Mouse (Mus musculus): ENCODE measurements around the gene Fhl3.

Fhl3 gene

GRCm38 (mm10) chr4:124700248-124700971 is at the start of gene Fhl3:
Fhl3 (plus strand) TSS chr4:124700701.
- no peak for DNase-seq (ENCODE audit: low spot score)

- DNase-seq (ENCODE audit: low spot score) = no peak
Measured at GRCm38 (mm10) chr4:124652886-124653285, 47.6 kb upstream of the Fhl3 start.

- no peak for DNase-seq (ENCODE audit: low spot score)
Measured at GRCm38 (mm10) chr4:124656518-124656853, 44.0 kb upstream of the Fhl3 start, which contains the start of gene Pou3f1. Pou3f1 (plus strand) TSS chr4:124656807.

GRCm38 (mm10) chr4:124656854-124657650 is 43.4 kb upstream of the Fhl3 start:
- peak; percentile 53 for DNase-seq (ENCODE audit: low spot score)

GRCm38 (mm10) chr4:124657781-124658180 is 42.7 kb upstream of the Fhl3 start:
- DNase-seq (ENCODE audit: low spot score) = no peak

- DNase-seq (ENCODE audit: low spot score) = no peak
Measured at GRCm38 (mm10) chr4:124658412-124658851, 42.1 kb upstream of the Fhl3 start.

GRCm38 (mm10) chr4:124659251-124660217 is 41.0 kb upstream of the Fhl3 start:
- DNase-seq (ENCODE audit: low spot score) = peak; percentile 4

GRCm38 (mm10) chr4:124660603-124661002 is 39.9 kb upstream of the Fhl3 start:
- DNase-seq (ENCODE audit: low spot score) = no peak

- no peak for DNase-seq (ENCODE audit: low spot score)
Measured at GRCm38 (mm10) chr4:124663034-124663433, 37.5 kb upstream of the Fhl3 start.

GRCm38 (mm10) chr4:124664185-124664584 is 36.3 kb upstream of the Fhl3 start:
- no peak for DNase-seq (ENCODE audit: low spot score)

- DNase-seq (ENCODE audit: low spot score) = no peak
Measured at GRCm38 (mm10) chr4:124664604-124665003, 35.9 kb upstream of the Fhl3 start.

- DNase-seq (ENCODE audit: low spot score) = no peak
Measured at GRCm38 (mm10) chr4:124667476-124668033, 32.9 kb upstream of the Fhl3 start.

GRCm38 (mm10) chr4:124668078-124668477 is 32.4 kb upstream of the Fhl3 start:
- no peak for DNase-seq (ENCODE audit: low spot score)

- no peak for DNase-seq (ENCODE audit: low spot score)
Measured at GRCm38 (mm10) chr4:124670232-124670631, 30.3 kb upstream of the Fhl3 start.

- DNase-seq (ENCODE audit: low spot score) = no peak
Measured at GRCm38 (mm10) chr4:124671583-124671982, 28.9 kb upstream of the Fhl3 start.

- DNase-seq (ENCODE audit: low spot score) = no peak
Measured at GRCm38 (mm10) chr4:124672347-124673320, 27.9 kb upstream of the Fhl3 start.

- no peak for DNase-seq (ENCODE audit: low spot score)
Measured at GRCm38 (mm10) chr4:124674334-124675032, 26.0 kb upstream of the Fhl3 start.

- DNase-seq (ENCODE audit: low spot score) = peak; percentile 50
Measured at GRCm38 (mm10) chr4:124675037-124675436, 25.5 kb upstream of the Fhl3 start.

GRCm38 (mm10) chr4:124675958-124676357 is 24.5 kb upstream of the Fhl3 start:
- no peak for DNase-seq (ENCODE audit: low spot score)

GRCm38 (mm10) chr4:124682270-124682669 is 18.2 kb upstream of the Fhl3 start:
- DNase-seq (ENCODE audit: low spot score) = no peak
